Mouse (Mus musculus) spleen, adult 10 weeks (tissue): ENCODE results near the gene Gap43. TPM values are rescaled to one million over a fixed set of nuclear protein-coding genes. Genes with fewer than 3 reads are reported as not detected.

Experiments
- polyA plus RNA-seq: library from polyadenylated mRNA; stranded (reverse); fragments of 350-450 nt; fragmentation: Illumina TruSeq; extraction: RNeasy Lipid Tissue Mini Kit (QIAGEN cat#74804); gene quantifications from one replicate; pipeline ENCODE4 v1.2.3, GENCODE M21; 2015; ENCODE audit warnings: low replicate concordance; ENCODE audit not compliant: insufficient read depth

Gene Gap43
- 0.17 TPM for polyA plus RNA-seq

GRCm38 (mm10) chr16:42340021-42340768, at the start of gene Gap43:
Gene Gap43, minus strand, starts transcription at chr16:42340651.

